Mouse (Mus musculus) kidney, adult 2 months (tissue): ENCODE results near the gene Pomgnt1.

ENCODE experiments used
- CTCF ChIP-seq: fragments of 200-500 bp; conservative IDR thresholded peaks from 2 replicates; pipeline ENCODE4 v1.5.1; 2011; ENCODE audit warnings: low read depth, mild to moderate bottlenecking, control low read depth, low read length, moderate library complexity, mixed read lengths; ENCODE audit not compliant: insufficient read depth, insufficient read length
- POLR2A ChIP-seq: fragments of 200-500 bp; IDR thresholded peaks from one replicate; pipeline ENCODE4 v1.6.1; 2011; ENCODE audit warnings: low read depth, low read length, control low read depth

DNA sequence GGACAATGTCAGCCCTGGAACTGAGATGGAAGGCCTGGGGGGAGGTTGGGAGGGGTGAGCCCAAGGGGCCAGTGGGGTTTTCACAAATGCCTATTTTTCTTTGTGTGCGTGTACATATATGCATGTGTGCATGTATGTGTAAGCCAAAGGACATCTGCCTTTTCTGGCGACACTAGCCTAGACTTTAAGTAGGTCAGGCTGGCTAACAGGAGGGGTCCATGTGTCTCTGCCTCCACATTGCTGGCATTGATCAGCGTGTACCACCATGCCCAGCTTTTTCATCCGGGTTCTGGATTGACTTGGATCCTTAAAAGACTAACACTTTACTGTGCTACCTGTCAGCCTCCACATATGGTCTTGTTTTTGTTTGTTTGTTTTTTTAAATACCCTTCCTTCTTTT is 50.1 kb downstream of the Pomgnt1 start:
- no peak for TF ChIP-seq CTCF
- no peak for TF ChIP-seq POLR2A
